Mouse (Mus musculus) fibroblast of lung, adult 2 months (primary cell): ENCODE data around the gene Cdh12.

Experiments
- DNase-seq: peaks from one replicate; pipeline ENCODE4 v3.0.0-alpha.2; 2011; ENCODE audit warnings: low read depth

Gene Cdh12

DNA sequence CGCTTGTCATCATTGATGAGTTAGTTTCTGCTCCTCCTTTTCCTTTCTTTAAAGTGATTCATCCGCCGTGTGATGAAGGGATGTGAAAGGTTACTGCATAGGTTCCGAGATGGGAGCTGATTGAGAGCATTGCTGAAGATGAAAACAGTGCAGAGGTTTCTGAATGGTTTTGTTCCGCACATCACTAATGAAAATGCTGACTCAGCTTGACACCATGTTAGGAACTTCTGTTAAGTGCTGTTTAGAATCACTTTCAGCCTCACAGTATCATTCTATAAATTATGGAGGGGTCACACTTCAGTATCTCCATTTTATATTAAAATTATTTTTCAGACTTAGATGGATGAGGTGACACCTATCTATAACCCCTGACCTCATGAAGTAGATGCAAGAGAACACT is 247.2 kb downstream of the Cdh12 start:
- DNase-seq, result no peak

GRCm38 (mm10) chr15:20711859-20712258 is 262.8 kb downstream of the Cdh12 start:
- DNase-seq, result no peak

DNA sequence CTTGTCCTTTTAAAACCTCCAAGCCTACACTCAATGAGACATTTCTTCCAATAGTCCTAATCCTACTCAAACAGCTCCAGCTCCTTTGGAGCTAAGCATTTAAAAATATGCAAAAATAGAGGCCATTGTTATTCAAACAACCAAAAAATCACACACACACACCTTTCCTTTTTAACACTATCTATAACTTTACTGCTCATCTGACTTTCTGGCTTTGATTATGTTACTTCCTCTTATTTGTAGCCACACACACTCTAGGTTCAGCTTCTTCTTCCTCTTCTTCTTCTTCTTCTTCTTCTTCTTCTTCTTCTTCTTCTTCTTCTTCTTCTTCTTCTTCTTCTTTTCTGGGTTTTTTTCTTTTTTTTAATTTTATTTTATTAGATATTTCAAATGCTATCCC is 323.2 kb downstream of the Cdh12 start:
- DNase-seq, result no peak

- no peak for DNase-seq
Observed at GRCm38 (mm10) chr15:20773423-20773822, 324.4 kb downstream of the Cdh12 start.

DNA sequence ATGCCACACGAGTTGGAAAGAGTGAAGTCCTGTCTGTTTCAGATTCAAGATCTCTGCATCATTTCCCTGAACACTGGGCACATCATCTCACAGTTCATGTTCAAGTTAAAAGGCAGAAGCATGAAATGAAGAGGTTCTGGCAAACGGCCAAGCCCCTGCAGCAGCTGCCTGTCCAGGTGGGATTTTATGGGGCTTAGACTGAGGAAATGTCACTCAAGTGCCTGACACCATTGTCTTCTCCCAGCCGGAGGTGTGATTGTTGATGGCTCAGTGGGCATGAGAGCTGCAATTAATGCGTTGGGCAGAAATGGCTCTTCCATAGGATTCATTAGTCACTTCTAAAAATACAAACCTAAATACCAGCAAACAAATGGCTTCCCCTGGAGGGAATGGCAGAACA is 347.9 kb downstream of the Cdh12 start:
- no peak for DNase-seq

- DNase-seq, result no peak
Observed at GRCm38 (mm10) chr15:20798541-20798940, 349.5 kb downstream of the Cdh12 start.

DNA sequence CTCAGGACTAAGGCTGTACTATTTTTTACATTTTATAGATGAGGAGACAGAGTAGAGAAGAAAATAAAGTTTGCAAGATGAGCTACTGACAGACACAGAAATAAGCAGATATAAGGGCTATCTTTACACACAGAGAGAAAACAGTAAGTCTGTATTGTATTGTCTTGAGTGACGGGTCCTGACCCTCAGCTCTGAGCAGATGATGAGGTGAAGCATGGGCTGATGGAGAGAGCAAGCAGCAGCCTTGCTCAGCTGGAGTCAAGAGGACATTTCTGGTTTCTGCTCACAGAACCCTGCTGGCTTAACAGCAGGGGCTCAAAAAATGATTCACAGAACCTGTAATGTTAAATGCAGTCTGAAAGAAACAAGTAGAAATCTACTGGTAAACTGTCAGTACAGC is 386.8 kb downstream of the Cdh12 start:
- no peak for DNase-seq

DNA sequence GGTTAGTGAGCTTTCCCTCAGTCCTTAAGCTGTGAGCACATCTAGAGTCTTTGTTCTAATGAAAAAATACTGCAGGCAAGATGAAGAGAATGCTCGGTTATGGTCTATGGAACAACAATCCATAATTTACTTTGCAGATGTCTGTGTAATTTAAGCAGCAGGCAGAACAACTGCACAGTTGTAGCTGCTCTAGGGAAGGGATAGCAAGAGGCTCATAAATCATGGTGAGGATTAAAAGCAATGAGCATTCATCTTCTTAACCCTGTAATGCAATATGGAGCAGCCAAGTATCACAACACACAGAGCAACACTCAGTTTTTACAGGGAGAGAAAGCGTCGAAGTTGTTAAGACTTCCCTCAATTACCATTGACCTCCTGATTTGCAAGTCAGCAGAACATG is 387.9 kb downstream of the Cdh12 start:
- no peak for DNase-seq

- no peak for DNase-seq
Observed at GRCm38 (mm10) chr15:20841479-20841878, 392.4 kb downstream of the Cdh12 start.

DNA sequence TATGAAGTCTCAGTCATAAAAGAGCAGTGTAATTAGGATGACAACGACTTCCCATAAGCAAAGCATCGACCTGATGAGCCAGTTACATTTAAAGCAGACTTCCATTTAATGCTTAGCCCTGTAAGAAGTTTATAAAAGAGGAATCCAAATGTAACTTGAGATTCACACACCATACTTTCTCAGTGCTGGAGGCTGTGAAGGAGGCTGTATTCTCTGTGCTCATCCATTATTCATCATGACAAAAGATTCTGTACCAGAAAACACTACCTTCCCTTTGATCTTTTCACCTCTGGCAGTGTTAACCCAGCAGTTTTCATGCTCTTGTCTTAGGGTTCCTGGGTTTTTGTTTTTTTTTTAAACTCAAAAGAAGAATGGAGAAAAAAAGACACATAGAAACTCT is 414.0 kb downstream of the Cdh12 start:
- no peak for DNase-seq

GRCm38 (mm10) chr15:20872518-20872917 is 423.5 kb downstream of the Cdh12 start:
- no peak for DNase-seq

- no peak for DNase-seq
Observed at GRCm38 (mm10) chr15:20876993-20877392, 427.9 kb downstream of the Cdh12 start.

DNA sequence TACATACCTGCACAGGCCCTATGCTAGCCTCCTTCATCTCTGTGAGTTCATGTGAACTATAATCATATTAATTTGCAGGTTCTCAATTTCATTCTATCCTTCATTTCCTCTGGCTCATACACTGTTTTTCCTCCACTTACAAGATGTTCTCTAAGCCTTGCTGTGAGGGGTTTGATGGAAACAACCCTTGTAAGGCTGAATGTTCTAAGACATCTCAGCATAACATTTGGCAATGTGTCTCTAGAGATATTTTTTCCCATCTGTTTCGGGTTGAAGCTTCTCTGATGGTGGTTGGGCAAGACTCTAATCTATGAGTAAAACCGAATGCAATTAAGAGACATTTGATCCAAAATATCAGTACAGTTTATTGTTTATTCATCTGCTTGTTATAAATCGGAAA is 444.4 kb downstream of the Cdh12 start:
- no peak for DNase-seq

DNA sequence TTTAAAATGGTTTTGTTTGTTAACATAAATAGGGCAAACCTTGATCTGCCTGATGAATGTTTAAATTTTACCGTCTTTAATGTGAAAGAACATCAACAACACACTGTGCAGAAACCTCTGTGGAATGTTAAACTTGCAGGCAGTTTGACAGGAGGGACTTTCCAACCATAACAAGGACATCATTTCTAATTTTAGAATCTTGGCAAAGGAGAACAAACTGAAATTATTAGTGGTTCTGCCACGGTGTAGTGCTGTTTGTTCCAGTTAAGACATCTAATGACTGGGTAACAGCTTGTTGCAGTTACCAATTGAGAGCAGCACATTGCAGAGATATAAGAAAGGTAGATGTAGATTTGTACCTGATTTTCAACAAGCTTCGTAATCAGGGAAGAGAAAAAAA is 453.5 kb downstream of the Cdh12 start:
- no peak for DNase-seq

- DNase-seq, result no peak
Observed at GRCm38 (mm10) chr15:20928221-20928620, 479.2 kb downstream of the Cdh12 start.

- no peak for DNase-seq
Observed at GRCm38 (mm10) chr15:20944000-20944399, 494.9 kb downstream of the Cdh12 start.

GRCm38 (mm10) chr15:20967463-20967862 is 518.4 kb downstream of the Cdh12 start:
- no peak for DNase-seq

GRCm38 (mm10) chr15:20971041-20971440 is 522.0 kb downstream of the Cdh12 start:
- DNase-seq, result no peak

- DNase-seq, result no peak
Observed at GRCm38 (mm10) chr15:21000541-21000940, 551.5 kb downstream of the Cdh12 start.

- DNase-seq, result no peak
Observed at GRCm38 (mm10) chr15:21007931-21008330, 558.9 kb downstream of the Cdh12 start.

GRCm38 (mm10) chr15:21008487-21008886 is 559.4 kb downstream of the Cdh12 start:
- no peak for DNase-seq

GRCm38 (mm10) chr15:21008969-21009368 is 559.9 kb downstream of the Cdh12 start:
- DNase-seq, result no peak

DNA sequence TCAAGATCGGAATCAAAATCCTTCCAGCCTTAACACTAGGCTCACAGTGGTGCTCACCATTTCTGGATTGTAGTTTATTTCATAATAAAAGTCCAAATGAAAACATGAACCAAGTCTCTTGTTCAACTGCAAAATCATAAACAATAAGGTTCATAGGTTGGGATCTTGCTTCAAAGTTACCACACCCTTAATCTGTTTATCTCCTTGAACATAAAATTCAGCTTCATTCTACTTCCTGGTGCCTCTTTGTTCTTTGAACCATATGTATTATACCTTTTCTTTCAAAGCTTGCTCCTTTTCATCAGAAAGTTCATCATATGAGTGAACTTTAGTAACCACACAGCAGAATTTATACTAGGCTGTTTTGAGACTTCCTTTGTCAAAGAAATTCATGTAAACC is 614.6 kb downstream of the Cdh12 start:
- DNase-seq, result no peak

- no peak for DNase-seq
Observed at GRCm38 (mm10) chr15:21069264-21069663, 620.2 kb downstream of the Cdh12 start.

DNA sequence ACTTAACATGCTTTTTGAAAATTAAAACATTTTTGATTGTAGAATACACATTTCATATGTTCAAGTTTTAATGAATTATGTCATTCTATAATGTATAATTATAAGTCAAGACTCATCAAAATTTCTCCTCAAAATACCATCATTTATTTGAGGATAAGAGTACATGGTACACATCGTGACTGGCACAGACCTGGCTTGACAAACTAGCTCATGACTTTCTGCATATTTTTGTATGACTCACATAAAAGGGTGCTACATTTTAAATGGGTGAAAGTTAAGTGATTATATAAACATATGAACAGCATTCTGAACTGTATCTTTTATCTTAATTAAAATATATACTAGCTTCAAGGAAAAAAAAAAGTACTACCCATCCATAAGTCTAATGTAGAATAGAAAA is 643.8 kb downstream of the Cdh12 start:
- no peak for DNase-seq
